Mouse (Mus musculus) erythroid progenitor cell, adult 5-6 weeks (primary cell): ENCODE measurements around the gene Sh3bp5. TPM values are rescaled to one million over a fixed set of nuclear protein-coding genes. Genes with fewer than 3 reads are reported as not detected.

Experiments
- ATAC-seq: replicated peaks from 2 replicates; pipeline ENCODE4 v1.8.0; 2016; ENCODE audit warnings: moderate number of reproducible peaks, mild to moderate bottlenecking, moderate TSS enrichment, inconsistent platforms; ENCODE audit not compliant: poor library complexity, low FRiP score, severe bottlenecking
- total RNA-seq, 2 experiments: library from RNA; stranded (forward) in 1 of 2; stranded (reverse) in 1 of 2; fragments of 150-400 nt in 1 of 2; fragments of 186-747, 209-891 nt in 1 of 2; gene quantifications; 2 replicates each; pipeline versions ENCODE4 v1.2.3 to v1.2.4; 2015 to 2017; ENCODE audit warnings: low replicate concordance in 2 of 2

Gene Sh3bp5
- total RNA-seq, 2 experiments from 2014 or later: 3.9 to 9.6 TPM

- no peak for ATAC-seq
Observed at GRCm38 (mm10) chr14:31321181-31321580, 114.7 kb downstream of the Sh3bp5 start.

- ATAC-seq: no peak
Observed at GRCm38 (mm10) chr14:31319546-31319945, 116.3 kb downstream of the Sh3bp5 start.

- no peak for ATAC-seq
Observed at GRCm38 (mm10) chr14:31317754-31318153, 118.1 kb downstream of the Sh3bp5 start.

- ATAC-seq: no peak
Observed at GRCm38 (mm10) chr14:31316613-31317012, 119.3 kb downstream of the Sh3bp5 start.

- no peak for ATAC-seq
Observed at GRCm38 (mm10) chr14:31313192-31313591, 122.7 kb downstream of the Sh3bp5 start.

Other genes with a start within 250 kb of the Sh3bp5 start
- gene Tnnc1, start 227.8 kb downstream of the Sh3bp5 start, total RNA-seq (2015; ENCODE audit: low replicate concordance): not detected in 2 replicates
- not detected in 2 replicates for gene Tnnc1, start 227.8 kb downstream of the Sh3bp5 start, total RNA-seq (2017; ENCODE audit: low replicate concordance)
- 55.1 and 59.1 TPM in 2 replicates for gene Nisch, start 219.1 kb downstream of the Sh3bp5 start, total RNA-seq (2015; ENCODE audit: low replicate concordance)
- 48.8 and 49.1 TPM in 2 replicates for gene Nisch, start 219.1 kb downstream of the Sh3bp5 start, total RNA-seq (2017; ENCODE audit: low replicate concordance)
- not detected in 2 replicates for gene Sema3g, start 218.2 kb downstream of the Sh3bp5 start, total RNA-seq (2015; ENCODE audit: low replicate concordance)
- not detected in 2 replicates for gene Sema3g, start 218.2 kb downstream of the Sh3bp5 start, total RNA-seq (2017; ENCODE audit: low replicate concordance)
- 2.1 and 7.2 TPM in 2 replicates for gene Phf7, start 184.8 kb downstream of the Sh3bp5 start, total RNA-seq (2015; ENCODE audit: low replicate concordance)
- 3.1 and 4.4 TPM in 2 replicates for gene Phf7, start 184.8 kb downstream of the Sh3bp5 start, total RNA-seq (2017; ENCODE audit: low replicate concordance)
- 15.5 and 23.8 TPM in 2 replicates for gene Bap1, start 184.6 kb downstream of the Sh3bp5 start, total RNA-seq (2015; ENCODE audit: low replicate concordance)
- gene Bap1, start 184.6 kb downstream of the Sh3bp5 start, total RNA-seq (2017; ENCODE audit: low replicate concordance): 42.6 and 58.7 TPM in 2 replicates
- 0.36 TPM in 1 of 2 replicates, not detected in the other for gene Dnah1, start 112.2 kb downstream of the Sh3bp5 start, total RNA-seq (2015; ENCODE audit: low replicate concordance)
- under 0.01 TPM in 1 of 2 replicates, not detected in the other for gene Dnah1, start 112.2 kb downstream of the Sh3bp5 start, total RNA-seq (2017; ENCODE audit: low replicate concordance)
- gene Capn7, start 99.4 kb downstream of the Sh3bp5 start, total RNA-seq (2015; ENCODE audit: low replicate concordance): 18.0 and 29.9 TPM in 2 replicates
- 19.0 and 23.8 TPM in 2 replicates for gene Capn7, start 99.4 kb downstream of the Sh3bp5 start, total RNA-seq (2017; ENCODE audit: low replicate concordance)
- 21.0 and 22.0 TPM in 2 replicates for gene Eaf1, start 58.3 kb upstream of the Sh3bp5 start, total RNA-seq (2015; ENCODE audit: low replicate concordance)
- gene Eaf1, start 58.3 kb upstream of the Sh3bp5 start, total RNA-seq (2017; ENCODE audit: low replicate concordance): 32.3 and 41.6 TPM in 2 replicates
- gene Mettl6, start 59.0 kb upstream of the Sh3bp5 start, total RNA-seq (2015; ENCODE audit: low replicate concordance): 16.2 and 26.8 TPM in 2 replicates
- gene Mettl6, start 59.0 kb upstream of the Sh3bp5 start, total RNA-seq (2017; ENCODE audit: low replicate concordance): 20.2 and 83.3 TPM in 2 replicates
- gene Colq, start 155.3 kb upstream of the Sh3bp5 start, total RNA-seq (2015; ENCODE audit: low replicate concordance): not detected in 2 replicates
- 0.26 TPM in 1 of 2 replicates, not detected in the other for gene Colq, start 155.3 kb upstream of the Sh3bp5 start, total RNA-seq (2017; ENCODE audit: low replicate concordance)
- not detected in 2 replicates for gene Gm49387, start 204.8 kb upstream of the Sh3bp5 start, total RNA-seq (2015; ENCODE audit: low replicate concordance)
- not detected in 2 replicates for gene Gm49387, start 204.8 kb upstream of the Sh3bp5 start, total RNA-seq (2017; ENCODE audit: low replicate concordance)
- gene Btd, start 204.9 kb upstream of the Sh3bp5 start, total RNA-seq (2015; ENCODE audit: low replicate concordance): 0.72 and 5.9 TPM in 2 replicates
- 3.3 and 3.5 TPM in 2 replicates for gene Btd, start 204.9 kb upstream of the Sh3bp5 start, total RNA-seq (2017; ENCODE audit: low replicate concordance)
- gene Hacl1, start 205.2 kb upstream of the Sh3bp5 start, total RNA-seq (2015; ENCODE audit: low replicate concordance): 16.2 TPM in 1 of 2 replicates, not detected in the other
- gene Hacl1, start 205.2 kb upstream of the Sh3bp5 start, total RNA-seq (2017; ENCODE audit: low replicate concordance): 11.6 and 17.4 TPM in 2 replicates